Mouse (Mus musculus) cerebellum, adult 2 months (tissue): ENCODE data around the gene Hcn3.

Source experiments
- CTCF ChIP-seq: fragments of 200-500 bp; IDR thresholded peaks from 2 replicates; pipeline ENCODE4 v1.5.1; 2011; ENCODE audit warnings: low read depth, mild to moderate bottlenecking, control low read depth, low read length, moderate library complexity, borderline replicate concordance; ENCODE audit not compliant: insufficient read depth
- POLR2A ChIP-seq: fragments of 200-500 bp; IDR thresholded peaks from 2 replicates; pipeline ENCODE4 v1.6.1; 2011; ENCODE audit warnings: low read length, control low read depth, borderline replicate concordance; ENCODE audit not compliant: insufficient read depth

- TF ChIP-seq CTCF (no peak), POLR2A (no peak)
Measured at GRCm38 (mm10) chr3:89107545-89107944, 52.5 kb downstream of the Hcn3 start.
